Mouse (Mus musculus) cerebellum, adult 2 months (tissue): ENCODE results near the gene Endou. TPM values are rescaled to one million over a fixed set of nuclear protein-coding genes. Genes with fewer than 3 reads are reported as not detected.

Source experiments
- DNase-seq, 2 experiments: peaks; one replicate each; pipeline ENCODE4 v3.0.0; 2021
- H3K27ac ChIP-seq: fragments of 200-500 bp; 2 replicates; pipeline ENCODE4 v1.5.1; 2012; ENCODE audit warnings: low read length, control low read depth, inconsistent platforms; ENCODE audit not compliant: insufficient read depth
- H3K27me3 ChIP-seq: fragments of 200-500 bp; 2 replicates; pipeline ENCODE4 v1.6.1; 2012; ENCODE audit warnings: inconsistent platforms, mild to moderate bottlenecking, low read length, moderate library complexity; ENCODE audit not compliant: control insufficient read depth, insufficient read depth
- H3K4me1 ChIP-seq: fragments of 200-500 bp; 2 replicates; pipeline ENCODE4 v1.6.1; 2011; ENCODE audit warnings: low read length; ENCODE audit not compliant: control insufficient read depth, insufficient read depth
- H3K4me3 ChIP-seq: fragments of 200-500 bp; replicated peaks from 2 replicates; pipeline ENCODE3; 2011; ENCODE audit warnings: mild to moderate bottlenecking, low read depth, low read length, control low read depth; ENCODE audit not compliant: insufficient read depth
- CTCF ChIP-seq: fragments of 200-500 bp; IDR thresholded peaks from 2 replicates; pipeline ENCODE4 v1.5.1; 2011; ENCODE audit warnings: low read depth, mild to moderate bottlenecking, control low read depth, low read length, moderate library complexity, borderline replicate concordance; ENCODE audit not compliant: insufficient read depth
- POLR2A ChIP-seq: fragments of 200-500 bp; IDR thresholded peaks from 2 replicates; pipeline ENCODE4 v1.6.1; 2011; ENCODE audit warnings: low read length, control low read depth, borderline replicate concordance; ENCODE audit not compliant: insufficient read depth
- WGBS: fragments of 180-500 bp; shearing (Covaris S2); methylation state at CpG from one replicate; pipeline ENCODE4 v1.1.7; 2018; 5-methylcytosine and 5-hydroxymethylcytosine counted together
- polyA plus RNA-seq: library from polyadenylated mRNA; depleted of rRNA; stranded (reverse); fragments of >200 nt; gene quantifications from 2 replicates; pipeline ENCODE4 v1.2.3, GENCODE M21; 2012

Endou gene
- polyA plus RNA-seq, 1 experiment, result 1.7 TPM

GRCm38 (mm10) chr15:97693411-97693810, 37.7 kb downstream of the Endou start:
- TF ChIP-seq POLR2A (no peak), CTCF (no peak)
- no peak overlapping the region for H3K4me3 ChIP-seq
- DNase-seq, result no peak
- H3K4me1 ChIP-seq, result no peaks in the 10 kb centered on the region
- H3K27me3 ChIP-seq, result no peaks in the 10 kb centered on the region
- WGBS, result 92% methylated on average over 5 of the region's 5 CpGs
- no peak overlapping the region for H3K27ac ChIP-seq

GRCm38 (mm10) chr15:97684118-97684517, 47.0 kb downstream of the Endou start:
- TF ChIP-seq POLR2A, result no peak
- TF ChIP-seq CTCF, result no peak
- no peak for DNase-seq
- no peak overlapping the region for H3K4me3 ChIP-seq
- no peaks in the 10 kb centered on the region for H3K4me1 ChIP-seq
- H3K27ac ChIP-seq, result no peak overlapping the region
- WGBS, result 94% methylated on average over 9 of the region's 9 CpGs
- H3K27me3 ChIP-seq, result no peaks in the 10 kb centered on the region

GRCm38 (mm10) chr15:97682053-97682452, 49.1 kb downstream of the Endou start:
- Histone ChIP-seq H3K27ac (no peak overlapping the region), H3K4me1 (no peaks in the 10 kb centered on the region), H3K4me3 (no peak overlapping the region), H3K27me3 (no peaks in the 10 kb centered on the region)
- TF ChIP-seq CTCF (no peak), POLR2A (no peak)
- no peak for DNase-seq
- WGBS, result 87% methylated on average over 8 of the region's 8 CpGs

- TF ChIP-seq CTCF, result no peak
- TF ChIP-seq POLR2A, result no peak
- Histone ChIP-seq H3K4me1 (no peaks in the 10 kb centered on the region), H3K27me3 (no peaks in the 10 kb centered on the region), H3K4me3 (no peak overlapping the region), H3K27ac (no peak overlapping the region)
- WGBS, result 43% methylated on average over 18 of the region's 18 CpGs
- DNase-seq, result no peak
Measured at GRCm38 (mm10) chr15:97679991-97680681, 51.0 kb downstream of the Endou start.

GRCm38 (mm10) chr15:97677341-97677740, 53.8 kb downstream of the Endou start:
- no peak overlapping the region for H3K27ac ChIP-seq
- TF ChIP-seq CTCF (no peak), POLR2A (no peak)
- no peaks in the 10 kb centered on the region for H3K27me3 ChIP-seq
- H3K4me3 ChIP-seq, result no peak overlapping the region
- DNase-seq, result no peak
- WGBS, result 91% methylated on average over 3 of the region's 3 CpGs
- H3K4me1 ChIP-seq, result peaks cover 10% of the 10 kb centered on the region

GRCm38 (mm10) chr15:97675927-97676326, 55.2 kb downstream of the Endou start:
- H3K27me3 ChIP-seq, result no peaks in the 10 kb centered on the region
- DNase-seq, result no peak
- TF ChIP-seq CTCF (no peak), POLR2A (no peak)
- no peak overlapping the region for H3K4me3 ChIP-seq
- peaks cover 17% of the 10 kb centered on the region for H3K4me1 ChIP-seq
- H3K27ac ChIP-seq, result no peak overlapping the region
- WGBS, result 86% methylated on average over 13 of the region's 13 CpGs

GRCm38 (mm10) chr15:97674423-97674822, 56.7 kb downstream of the Endou start:
- Histone ChIP-seq H3K4me3 (no peak overlapping the region), H3K27me3 (no peaks in the 10 kb centered on the region), H3K27ac (no peak overlapping the region), H3K4me1 (peaks cover 17% of the 10 kb centered on the region)
- DNase-seq, result no peak
- 88% methylated on average over 4 of the region's 4 CpGs for WGBS
- TF ChIP-seq CTCF (no peak), POLR2A (no peak)

GRCm38 (mm10) chr15:97673256-97674000, 57.7 kb downstream of the Endou start:
- no peak for DNase-seq
- H3K4me3 ChIP-seq, result no peak overlapping the region
- H3K4me1 ChIP-seq, result peaks cover 17% of the 10 kb centered on the region
- 60% methylated on average over 7 of the region's 7 CpGs for WGBS
- H3K27me3 ChIP-seq, result no peaks in the 10 kb centered on the region
- H3K27ac ChIP-seq, result no peak overlapping the region
- no peak for TF ChIP-seq CTCF
- TF ChIP-seq POLR2A, result no peak
